In the genomic region with DNA sequence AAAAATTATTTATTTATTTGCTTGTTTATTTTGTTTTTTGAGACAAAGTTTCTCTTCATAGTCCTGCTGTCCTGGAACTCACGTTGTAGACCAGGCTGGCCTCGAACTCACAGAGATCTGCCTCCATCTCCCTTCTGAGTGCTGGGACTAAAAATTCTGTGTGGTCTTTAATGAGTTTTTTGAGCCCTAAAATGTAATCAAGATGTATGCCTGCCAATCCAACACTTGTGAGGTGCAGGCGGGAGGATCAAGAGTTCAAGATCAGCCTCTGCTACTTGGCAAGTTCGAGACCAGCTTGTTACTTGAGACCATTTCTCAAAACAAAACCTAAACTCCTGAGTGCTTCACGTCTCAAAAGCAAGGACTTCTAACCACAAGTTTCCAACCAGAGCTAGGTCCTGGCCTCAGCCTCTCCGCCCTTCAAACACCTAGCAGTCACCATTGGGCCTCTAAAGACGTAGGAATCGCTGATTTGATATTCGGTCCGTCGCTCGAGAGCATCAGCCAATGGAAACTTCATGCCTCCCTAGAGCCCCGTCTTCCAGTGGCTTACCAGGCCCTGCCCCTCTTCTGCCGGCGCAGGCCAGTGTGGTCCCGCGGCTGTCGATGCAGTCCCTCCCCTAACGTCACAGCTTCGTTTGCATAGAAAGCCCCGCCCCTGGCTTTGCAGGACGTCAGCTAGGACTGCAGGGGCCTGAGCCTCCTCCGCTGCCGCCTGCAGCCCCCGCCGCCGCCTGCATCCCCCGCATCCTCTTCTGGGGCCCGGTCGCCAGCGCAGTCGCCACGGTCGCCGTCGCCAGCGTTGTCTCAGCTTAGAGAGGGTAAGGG, we compare ENCODE assay signal across 8 mouse cellular contexts. TPM values are rescaled to one million over a fixed set of nuclear protein-coding genes. Genes with fewer than 3 reads are reported as not detected.
DNase-seq lines count a peak whose midpoint lies in the region; ATAC-seq and TF ChIP-seq lines count a peak whose summit lies in the region.

TSS of gene Rab3a (plus strand) at position 637 of the 828 bp plus-strand sequence.

- peak within 1 kb of the TSS; percentile 84 for H3K9ac ChIP-seq in embryonic facial prominence, embryonic 14.5 days (ENCODE audit: low read depth, low read length)
- peak within 1 kb of the TSS; percentile 81 for H3K9ac ChIP-seq in limb, embryonic 14.5 days (ENCODE audit: low read depth, low read length, severe bottlenecking)
- H3K9ac ChIP-seq in midbrain, postnatal 0 days (replicated peaks; ENCODE audit: low read length, poor library complexity, severe bottlenecking): peak within 1 kb of the TSS; percentile 99

- no peaks in the 10 kb centered on the region for H3K9me3 ChIP-seq in embryonic facial prominence, embryonic 14.5 days (ENCODE audit: control insufficient read depth, low read length)
- no peaks in the 10 kb centered on the region for H3K9me3 ChIP-seq in limb, embryonic 14.5 days (ENCODE audit: control insufficient read depth, low read length)
- H3K9me3 ChIP-seq in midbrain, postnatal 0 days (ENCODE audit: low read length): no peaks in the 10 kb centered on the region

- peaks cover 30% of the 10 kb centered on the region for H3K36me3 ChIP-seq in embryonic facial prominence, embryonic 14.5 days (ENCODE audit: control insufficient read depth, insufficient read depth, low read length)
- peaks cover 23% of the 10 kb centered on the region for H3K36me3 ChIP-seq in limb, embryonic 14.5 days (ENCODE audit: control insufficient read depth, insufficient read depth, low read length)
- peaks cover 25% of the 10 kb centered on the region for H3K36me3 ChIP-seq in midbrain, postnatal 0 days (ENCODE audit: insufficient read depth, low read length)

- no peak for TF ChIP-seq CTCF in midbrain, postnatal 0 days (IDR thresholded peaks at IDR 0.05)

- peak within 1 kb of the TSS; percentile 76 for H3K4me3 ChIP-seq in embryonic facial prominence, embryonic 14.5 days (ENCODE audit: low read depth, low read length)
- H3K4me3 ChIP-seq in limb, embryonic 14.5 days (replicated peaks; ENCODE audit: low read length): peak within 1 kb of the TSS; percentile 77
- H3K4me3 ChIP-seq in midbrain, postnatal 0 days (ENCODE audit: low read depth, low read length): peak within 1 kb of the TSS; percentile 74

- H3K27ac ChIP-seq in embryonic facial prominence, embryonic 14.5 days (replicated peaks; ENCODE audit: low read depth, low read length): peak within 1 kb of the TSS; percentile 84
- peak within 1 kb of the TSS; percentile 72 for H3K27ac ChIP-seq in limb, embryonic 14.5 days (replicated peaks; ENCODE audit: low read depth, low read length)
- peak within 1 kb of the TSS; percentile 95 for H3K27ac ChIP-seq in midbrain, postnatal 0 days (ENCODE audit: low read depth, low read length)

- H3K4me1 ChIP-seq in embryonic facial prominence, embryonic 14.5 days (ENCODE audit: control insufficient read depth, insufficient read depth, low read length): peaks cover 22% of the 10 kb centered on the region
- H3K4me1 ChIP-seq in limb, embryonic 14.5 days (ENCODE audit: control insufficient read depth, insufficient read depth, low read length): peaks cover 18% of the 10 kb centered on the region
- 0 out of 2 replicates have a peak, but pooled peaks cover 2% of the 10 kb centered on the region for H3K4me1 ChIP-seq in midbrain, postnatal 0 days (ENCODE audit: insufficient read depth, low read length)

- peaks cover 3% of the 10 kb centered on the region; the same call in 1 of the 2 replicates for H3K27me3 ChIP-seq in embryonic facial prominence, embryonic 14.5 days (replicated peaks; ENCODE audit: control insufficient read depth, insufficient read depth, low read length)
- no peaks in the 10 kb centered on the region for H3K27me3 ChIP-seq in limb, embryonic 14.5 days (ENCODE audit: control insufficient read depth, insufficient read depth, low read length)
- H3K27me3 ChIP-seq in midbrain, postnatal 0 days (ENCODE audit: insufficient read depth, low read length): 0 out of 2 replicates have a peak, but pooled peaks cover 4% of the 10 kb centered on the region

- TF ChIP-seq POLR2A in limb, embryonic 14.5 days (IDR thresholded peaks at IDR 0.05; ENCODE audit: borderline replicate concordance, extremely low read depth, insufficient read depth, insufficient read length): no peak

- DNase-seq in 3T3-L1 (ENCODE audit: low read depth, low spot score): peak; percentile 100
- DNase-seq in adrenal gland, postnatal 4 days (ENCODE audit: low spot score in 2 of 2): peak; percentile 80 to 90
- DNase-seq in embryonic facial prominence, embryonic 14.5 days (ENCODE audit: low spot score): peak; percentile 100
- peak; percentile 98 for DNase-seq in heart, adult 8-10 months (ENCODE audit: low spot score)
- peak; percentile 99 for DNase-seq in kidney, adult 9 months
- peak; percentile 100 for DNase-seq in limb, embryonic 14.5 days (ENCODE audit: low spot score)
- DNase-seq in midbrain, postnatal 0 days (ENCODE audit: low spot score): peak; percentile 99
- DNase-seq in spleen, postnatal 14 days (ENCODE audit: low spot score in 2 of 2): peak; percentile 89 to 93

- peak; percentile 99 for ATAC-seq in embryonic facial prominence, embryonic 14.5 days (ENCODE audit: low read depth)
- peak; percentile 98 for ATAC-seq in limb, embryonic 14.5 days (ENCODE audit: low FRiP score, low read depth)
- peak; percentile 96 for ATAC-seq in midbrain, postnatal 0 days (ENCODE audit: low FRiP score)

- 10% methylated on average over 30 of the region's 37 CpGs for WGBS in embryonic facial prominence, embryonic 14.5 days
- WGBS in limb, embryonic 14.5 days: 7% methylated on average over 37 of the region's 37 CpGs
- WGBS in midbrain, postnatal 0 days: 8% methylated on average over 37 of the region's 37 CpGs

- H3K4me2 ChIP-seq in embryonic facial prominence, embryonic 14.5 days (ENCODE audit: low read depth, low read length): peak within 1 kb of the TSS; percentile 94
- peak within 1 kb of the TSS; percentile 96 for H3K4me2 ChIP-seq in limb, embryonic 14.5 days (replicated peaks; ENCODE audit: low read depth, low read length, severe bottlenecking)
- H3K4me2 ChIP-seq in midbrain, postnatal 0 days (ENCODE audit: low read depth, low read length, poor library complexity, severe bottlenecking): peak within 1 kb of the TSS; percentile 68

RNA-seq across cellular contexts. Expression of gene Rab3a, which starts in this region (rescaled TPM):
- total RNA-seq in adrenal gland, postnatal 4 days (2021): 10 to 100 TPM; 58.9 to 59.7 TPM
- 36.3 and 39.0 TPM in 2 replicates for polyA plus RNA-seq in embryonic facial prominence, embryonic 14.5 days (2014; fragmentation: Nextera tagmentation; extraction: Ambion mirVana)
- 10 to 100 TPM; 46.3 to 60.7 (median 50.6) TPM for total RNA-seq in heart, adult 8-10 months (2022)
- 27.2 and 36.6 TPM in 2 replicates for polyA plus RNA-seq in limb, embryonic 14.5 days (2012; rRNA removed)
- 19.8 and 20.1 TPM in 2 replicates for polyA plus RNA-seq in limb, embryonic 14.5 days (2014; fragmentation: Nextera tagmentation; extraction: Ambion mirVana)
- 649 and 670 TPM in 2 replicates for total RNA-seq in midbrain, postnatal 0 days (2014; rRNA removed)
- 726 and 813 TPM in 2 replicates for polyA plus RNA-seq in midbrain, postnatal 0 days (2015; fragmentation: Nextera tagmentation; extraction: Ambion mirVana)

Comparison
In these comparisons a context has a peak if more than half of its experiments do, and no peak if none do; other contexts are left out.
1. Peak in every context shown above with its lines: DNase-seq, ATAC-seq, H3K4me3 ChIP-seq and H3K27ac ChIP-seq.
2. RNA of gene Rab3a (total RNA-seq): 649 to 670 TPM in midbrain, postnatal 0 days; 58.9 to 59.7 TPM in adrenal gland, postnatal 4 days and 46.3 to 60.7 TPM in heart, adult 8-10 months; every median in the first group is over 10 times any median in the second.
3. RNA of gene Rab3a (polyA plus RNA-seq): 726 to 813 TPM in midbrain, postnatal 0 days; 36.3 to 39.0 TPM in embryonic facial prominence, embryonic 14.5 days and 19.8 to 36.6 TPM in limb, embryonic 14.5 days; every median in the first group is over 10 times any median in the second.